Mouse (Mus musculus): ENCODE results near the gene Brpf3. TPM values are rescaled to one million over a fixed set of nuclear protein-coding genes. Genes with fewer than 3 reads are reported as not detected.

Gene Brpf3
- polyA plus RNA-seq, 1 experiment from 2014 or later, result 9.1 TPM

- no peak overlapping the region for H3K4me3 ChIP-seq
- no peak for DNase-seq (ENCODE audit: low spot score)
- no peaks in the 10 kb centered on the region for H3K36me3 ChIP-seq (replicated peaks)
- peaks cover 20% of the 10 kb centered on the region for H3K27me3 ChIP-seq (replicated peaks; ENCODE audit: low read depth, poor library complexity, severe bottlenecking)
- no peak overlapping the region for H3K27ac ChIP-seq (replicated peaks)
- peaks cover 11% of the 10 kb centered on the region; the same call in 1 of the 2 replicates for H3K9me3 ChIP-seq
- WGBS, result 89% methylated on average over 8 of the region's 8 CpGs
- H3K4me1 ChIP-seq, result peaks cover 10% of the 10 kb centered on the region
These were observed 84.3 kb downstream of the Brpf3 start for GRCm38 (mm10) chr17:28885231-28885630.

- Histone ChIP-seq H3K27ac (replicated peaks) (no peak overlapping the region), H3K4me1 (peaks cover 9% of the 10 kb centered on the region), H3K27me3 (replicated peaks; ENCODE audit: low read depth, poor library complexity, severe bottlenecking) (peaks cover 10% of the 10 kb centered on the region), H3K4me3 (no peak overlapping the region), H3K9me3 (peaks cover 11% of the 10 kb centered on the region; the same call in 1 of the 2 replicates), H3K36me3 (replicated peaks) (no peaks in the 10 kb centered on the region)
- DNase-seq (ENCODE audit: low spot score), result no peak
- WGBS, result 74% methylated on average over 8 of the region's 8 CpGs
These were observed 85.4 kb downstream of the Brpf3 start for GRCm38 (mm10) chr17:28886266-28886665.

Other genes starting within 250 kb of the Brpf3 start
- gene Clps, start 240.3 kb upstream of the Brpf3 start, polyA plus RNA-seq (2016; fragmentation: Nextera tagmentation; extraction: Ambion mirVana), result not detected in 2 replicates
- gene Lhfpl5, start 225.4 kb upstream of the Brpf3 start, polyA plus RNA-seq (2016; fragmentation: Nextera tagmentation; extraction: Ambion mirVana), result 1.1 TPM in 2 replicates
- gene Srpk1, start 178.4 kb upstream of the Brpf3 start, polyA plus RNA-seq (2016; fragmentation: Nextera tagmentation; extraction: Ambion mirVana), result 130 and 133 TPM in 2 replicates
- 0.21 and 0.77 TPM in 2 replicates for gene Slc26a8, start 110.9 kb upstream of the Brpf3 start, polyA plus RNA-seq (2016; fragmentation: Nextera tagmentation; extraction: Ambion mirVana)
- gene Mapk14, start 109.8 kb upstream of the Brpf3 start, polyA plus RNA-seq (2016; fragmentation: Nextera tagmentation; extraction: Ambion mirVana), result 48.1 and 50.7 TPM in 2 replicates
- 3.3 and 3.6 TPM in 2 replicates for gene AC170998.1, start 75.0 kb upstream of the Brpf3 start, polyA plus RNA-seq (2016; fragmentation: Nextera tagmentation; extraction: Ambion mirVana)
- 16.5 and 19.4 TPM in 2 replicates for gene Mapk13, start 31.8 kb upstream of the Brpf3 start, polyA plus RNA-seq (2016; fragmentation: Nextera tagmentation; extraction: Ambion mirVana)
- gene Pnpla1, start 57.3 kb downstream of the Brpf3 start, polyA plus RNA-seq (2016; fragmentation: Nextera tagmentation; extraction: Ambion mirVana), result 0.09 TPM in 1 of 2 replicates, not detected in the other
- gene 4930539E08Rik, start 114.2 kb downstream of the Brpf3 start, polyA plus RNA-seq (2016; fragmentation: Nextera tagmentation; extraction: Ambion mirVana), result 0.10 and 0.17 TPM in 2 replicates
- gene Pxt1, start 142.8 kb downstream of the Brpf3 start, polyA plus RNA-seq (2016; fragmentation: Nextera tagmentation; extraction: Ambion mirVana), result 0.20 TPM in 1 of 2 replicates, not detected in the other
- gene Kctd20, start 150.9 kb downstream of the Brpf3 start, polyA plus RNA-seq (2016; fragmentation: Nextera tagmentation; extraction: Ambion mirVana), result 125 and 126 TPM in 2 replicates
- 118 and 125 TPM in 2 replicates for gene Stk38, start 206.9 kb downstream of the Brpf3 start, polyA plus RNA-seq (2016; fragmentation: Nextera tagmentation; extraction: Ambion mirVana)
- gene Srsf3, start 231.5 kb downstream of the Brpf3 start, polyA plus RNA-seq (2016; fragmentation: Nextera tagmentation; extraction: Ambion mirVana), result 830 and 831 TPM in 2 replicates

Measured in embryonic facial prominence, embryonic 10.5 days (tissue).